Mouse (Mus musculus) CH12F3 (cell line): Measurements from ENCODE around the gene Plxna3.

ENCODE experiments used
- in situ Hi-C: fragments of 300-500 bp; cut with MboI; formaldehyde crosslinking; loops from 2 replicates; pipeline ENCODE4 v1.14.3; 2020; ENCODE audit warnings: low sequenced_read_pairs

Plxna3 gene

GRCm38 (mm10) chrX:74367512-74367911 is 38.6 kb downstream of the Plxna3 start:
- in situ Hi-C loops = no loop called here

GRCm38 (mm10) chrX:74368209-74368909 is 39.5 kb downstream of the Plxna3 start:
- in situ Hi-C loops = no loop called here

- in situ Hi-C loops = no loop called here
These were observed 44.2 kb downstream of the Plxna3 start, which contains the start of the genes Ubl4a and Slc10a3 for GRCm38 (mm10) chrX:74372888-74373549. Ubl4a (minus strand) TSS chrX:74373218. Slc10a3 (minus strand) TSS chrX:74373349.

GRCm38 (mm10) chrX:74384451-74384850 is 55.6 kb downstream of the Plxna3 start:
- in situ Hi-C loops = no loop called here

- in situ Hi-C loops = no loop called here
These were observed 59.3 kb downstream of the Plxna3 start for GRCm38 (mm10) chrX:74388153-74388552.

- in situ Hi-C loops = no loop called here
These were observed 63.9 kb downstream of the Plxna3 start, which contains the start of the genes Fam3a and Ikbkg for GRCm38 (mm10) chrX:74392535-74393443. Fam3a (minus strand) TSS chrX:74393272. Ikbkg (plus strand) TSS chrX:74393290.
